Mouse (Mus musculus): Measurements from ENCODE around the gene Pcmt1. TPM values are rescaled to one million over a fixed set of nuclear protein-coding genes. Genes with fewer than 3 reads are reported as not detected.
"Not testable (repeated sequence)": the region's sequence is repeated elsewhere in the genome, so short reads cannot be mapped to it uniquely, and the experiment has no call there.

The Pcmt1 gene
- polyA plus RNA-seq, 2 experiments: 41.6 to 95.4 TPM

DNA sequence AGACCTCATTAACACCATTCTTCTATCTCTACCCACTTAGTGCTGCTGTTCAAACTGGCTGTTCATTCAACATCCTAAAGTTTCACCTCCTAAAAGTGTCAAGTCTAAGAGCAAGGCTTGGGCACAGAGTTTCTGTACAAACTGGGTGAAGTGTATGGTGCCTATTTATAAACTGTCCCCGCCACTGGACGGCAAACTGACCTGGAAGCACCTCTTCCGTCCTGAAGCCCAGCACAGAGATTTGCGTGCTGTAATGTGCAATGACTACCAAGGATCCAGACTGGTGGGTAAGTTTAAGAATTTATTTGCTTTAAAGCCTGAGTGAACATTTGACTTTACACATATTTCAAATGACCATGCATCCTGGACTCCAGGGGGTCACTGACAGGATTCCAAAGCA lies 51.8 kb downstream of the Pcmt1 start:
- H3K9ac ChIP-seq (replicated peaks): no peak overlapping the region
- no peak overlapping the region for H3K27ac ChIP-seq
- no peak for DNase-seq (ENCODE audit: low read depth in 3 of 3, low spot score in 3 of 3)
- H3K27me3 ChIP-seq (ENCODE audit: control insufficient read depth, insufficient read depth, low read length): no peaks in the 10 kb centered on the region
- no peak overlapping the region for H3K4me2 ChIP-seq (ENCODE audit: low read depth)
- peaks cover 0 to 2% of the 10 kb centered on the region in 2 experiments; a peak in 1 of 4 replicates for H3K4me1 ChIP-seq (replicated peaks; ENCODE audit: control insufficient read depth in 2 of 2, insufficient read depth in 2 of 2, low read length in 1 of 2)
- ATAC-seq (ENCODE audit: insufficient read depth): no peak
- H3K36me3 ChIP-seq (replicated peaks; ENCODE audit: control insufficient read depth, insufficient read depth, low read depth): peaks cover 15% of the 10 kb centered on the region
- TF ChIP-seq CTCF (IDR thresholded peaks at IDR 0.05; ENCODE audit: low read depth) (no peak), EP300 (IDR thresholded peaks at IDR 0.05; ENCODE audit: low read depth) (no peak)
- WGBS (ENCODE audit: insufficient replicate concordance): 83% methylated on average over 4 of the region's 4 CpGs
- no peaks in the 10 kb centered on the region for H3K9me3 ChIP-seq (ENCODE audit: control insufficient read depth, low read length)
- H3K4me3 ChIP-seq (ENCODE audit: insufficient read depth in 1 of 2, low read depth in 2 of 2, low read length in 2 of 2): no peak overlapping the region

DNA sequence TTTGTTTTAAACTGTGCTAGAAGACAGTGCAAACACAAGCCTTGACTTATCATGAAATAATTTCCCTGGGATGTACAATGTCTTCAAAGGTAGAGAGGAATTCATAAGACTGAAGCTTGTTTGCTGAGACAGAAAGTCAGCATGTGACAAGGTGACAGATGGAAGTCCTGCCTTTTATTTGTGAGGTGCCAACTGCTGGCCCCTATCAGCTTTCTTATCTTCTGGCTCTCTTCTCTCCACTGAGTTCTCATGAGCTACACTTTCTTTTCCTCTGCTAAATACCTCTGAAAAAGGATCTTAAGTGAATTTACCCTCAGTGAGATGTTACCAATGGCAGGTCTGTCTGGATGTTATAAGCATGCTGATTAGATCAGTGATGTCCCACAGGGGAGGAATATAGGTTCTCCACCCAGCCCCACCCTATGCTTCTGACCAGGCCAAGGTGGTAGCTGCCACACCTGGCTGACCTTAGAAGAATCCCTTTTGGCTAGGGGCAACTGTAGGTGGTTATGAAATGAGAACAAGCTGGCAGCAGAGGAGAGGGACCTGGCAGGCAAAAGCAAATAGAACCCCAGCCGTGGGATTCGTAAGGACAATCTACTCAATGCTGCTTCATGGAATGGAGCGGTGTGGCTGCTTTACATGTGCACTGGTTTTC lies 56.9 kb downstream of the Pcmt1 start:
- Histone ChIP-seq H3K36me3 (replicated peaks; ENCODE audit: control insufficient read depth, insufficient read depth, low read depth) (no peaks in the 10 kb centered on the region; the same call in 1 of the 2 replicates), H3K4me3 (ENCODE audit: insufficient read depth in 1 of 2, low read depth in 2 of 2, low read length in 2 of 2) (no peak overlapping the region), H3K9ac (replicated peaks) (no peak overlapping the region), H3K27me3 (ENCODE audit: control insufficient read depth, insufficient read depth, low read length) (no peaks in the 10 kb centered on the region), H3K27ac (no peak overlapping the region), H3K4me1 (replicated peaks; ENCODE audit: control insufficient read depth in 2 of 2, insufficient read depth in 2 of 2, low read length in 1 of 2) (peaks cover 0 to 3% of the 10 kb centered on the region in 2 experiments; a peak in 1 of 4 replicates), H3K4me2 (ENCODE audit: low read depth) (no peak overlapping the region), H3K9me3 (ENCODE audit: control insufficient read depth, low read length) (no peaks in the 10 kb centered on the region)
- WGBS (ENCODE audit: insufficient replicate concordance): 66% methylated on average over 3 of the region's 3 CpGs
- TF ChIP-seq CTCF (IDR thresholded peaks at IDR 0.05; ENCODE audit: low read depth) (no peak), EP300 (IDR thresholded peaks at IDR 0.05; ENCODE audit: low read depth) (no peak)
- DNase-seq (ENCODE audit: low read depth in 3 of 3, low spot score in 3 of 3) (no peak), ATAC-seq (ENCODE audit: insufficient read depth) (no peak)

DNA sequence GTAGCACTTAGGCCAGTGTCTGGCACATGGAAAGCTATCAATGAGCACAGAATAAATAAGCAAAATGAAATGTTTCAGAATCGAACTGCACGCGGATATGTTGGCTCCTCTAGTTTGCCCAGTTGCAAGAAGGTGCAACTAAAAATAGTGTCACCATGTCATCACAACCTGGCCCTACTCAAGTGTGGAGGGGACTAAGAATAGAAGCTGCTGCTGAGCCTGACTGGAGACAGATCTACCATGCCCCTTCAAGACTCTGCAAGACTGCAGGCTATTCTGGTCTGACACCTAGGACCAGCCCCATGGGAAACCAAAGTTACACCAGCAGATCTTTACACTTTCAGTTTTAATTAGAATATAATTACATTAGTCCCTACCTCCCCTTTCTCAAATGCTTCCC lies 58.6 kb downstream of the Pcmt1 start:
- peaks cover 0 to 3% of the 10 kb centered on the region in 2 experiments; a peak in 1 of 4 replicates for H3K4me1 ChIP-seq (replicated peaks; ENCODE audit: control insufficient read depth in 2 of 2, insufficient read depth in 2 of 2, low read length in 1 of 2)
- H3K27me3 ChIP-seq (ENCODE audit: control insufficient read depth, insufficient read depth, low read length): no peaks in the 10 kb centered on the region
- no peak for TF ChIP-seq EP300 (IDR thresholded peaks at IDR 0.05; ENCODE audit: low read depth)
- TF ChIP-seq CTCF (IDR thresholded peaks at IDR 0.05; ENCODE audit: low read depth): no peak
- no peaks in the 10 kb centered on the region for H3K9me3 ChIP-seq (ENCODE audit: control insufficient read depth, low read length)
- H3K9ac ChIP-seq (replicated peaks): no peak overlapping the region
- no peaks in the 10 kb centered on the region; the same call in 1 of the 2 replicates for H3K36me3 ChIP-seq (replicated peaks; ENCODE audit: control insufficient read depth, insufficient read depth, low read depth)
- no peak overlapping the region for H3K27ac ChIP-seq
- H3K4me3 ChIP-seq (ENCODE audit: insufficient read depth in 1 of 2, low read depth in 2 of 2, low read length in 2 of 2): no peak overlapping the region
- ATAC-seq (ENCODE audit: insufficient read depth): no peak
- no peak overlapping the region for H3K4me2 ChIP-seq (ENCODE audit: low read depth)
- no peak for DNase-seq (ENCODE audit: low read depth in 3 of 3, low spot score in 3 of 3)
- 76% methylated on average over 3 of the region's 3 CpGs for WGBS (ENCODE audit: insufficient replicate concordance)

DNA sequence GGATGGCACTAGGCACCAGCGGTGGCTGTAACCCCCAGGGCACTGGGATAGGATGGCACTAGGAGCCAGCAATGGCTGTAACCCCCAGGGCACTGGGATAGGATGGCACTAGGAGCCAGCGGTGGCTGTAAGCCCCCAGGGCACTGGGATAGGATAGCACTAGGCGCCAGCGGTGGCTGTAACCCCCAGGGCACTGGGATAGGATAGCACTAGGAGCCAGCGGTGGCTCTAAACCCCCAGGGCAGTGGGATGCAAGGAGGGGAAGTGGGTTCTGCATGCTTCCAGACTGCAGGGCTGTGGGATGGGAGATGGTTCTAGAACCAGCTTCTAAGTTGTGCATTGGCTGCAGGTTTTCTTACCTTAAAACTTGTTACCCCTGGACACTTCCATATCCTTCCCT lies 60.2 kb downstream of the Pcmt1 start:
- TF ChIP-seq CTCF (IDR thresholded peaks at IDR 0.05; ENCODE audit: low read depth) (no peak), EP300 (IDR thresholded peaks at IDR 0.05; ENCODE audit: low read depth) (no peak)
- no peak overlapping the region for H3K9ac ChIP-seq (replicated peaks)
- ATAC-seq (ENCODE audit: insufficient read depth) (no peak), DNase-seq (ENCODE audit: low read depth in 3 of 3, low spot score in 3 of 3) (no peak)
- H3K36me3 ChIP-seq (replicated peaks; ENCODE audit: control insufficient read depth, insufficient read depth, low read depth): no peaks in the 10 kb centered on the region
- no peak overlapping the region for H3K4me3 ChIP-seq (ENCODE audit: insufficient read depth in 1 of 2, low read depth in 2 of 2, low read length in 2 of 2)
- H3K27ac ChIP-seq: no peak overlapping the region
- no peak overlapping the region for H3K4me2 ChIP-seq (ENCODE audit: low read depth)
- H3K9me3 ChIP-seq (ENCODE audit: control insufficient read depth, low read length): no peaks in the 10 kb centered on the region
- H3K4me1 ChIP-seq (replicated peaks; ENCODE audit: control insufficient read depth in 2 of 2, insufficient read depth in 2 of 2, low read length in 1 of 2): peaks cover 0 to 3% of the 10 kb centered on the region in 2 experiments; a peak in 1 of 4 replicates
- H3K27me3 ChIP-seq (ENCODE audit: control insufficient read depth, insufficient read depth, low read length): no peaks in the 10 kb centered on the region
- 75% methylated on average over 5 of the region's 5 CpGs for WGBS (ENCODE audit: insufficient replicate concordance)

DNA sequence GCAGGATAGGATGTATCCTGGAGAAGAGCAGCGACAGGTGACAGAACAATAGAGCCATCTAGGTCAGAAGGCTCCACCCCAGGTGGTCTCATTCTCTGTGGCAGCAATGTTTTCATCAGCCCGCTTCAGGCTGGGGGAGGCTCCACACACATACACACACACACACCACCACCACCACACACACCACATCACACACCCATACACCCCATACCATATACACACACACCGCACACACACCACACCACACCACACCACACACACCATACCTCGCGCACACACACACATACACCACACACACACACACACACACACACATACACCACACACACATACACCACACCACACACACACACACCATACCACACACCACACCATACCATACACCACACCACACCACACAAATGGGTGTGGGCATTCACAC lies 61.1 kb downstream of the Pcmt1 start:
- Histone ChIP-seq H3K4me2 (ENCODE audit: low read depth) (no peak overlapping the region), H3K4me1 (replicated peaks; ENCODE audit: control insufficient read depth in 2 of 2, insufficient read depth in 2 of 2, low read length in 1 of 2) (peaks cover 0 to 3% of the 10 kb centered on the region in 2 experiments; a peak in 1 of 4 replicates), H3K27me3 (ENCODE audit: control insufficient read depth, insufficient read depth, low read length) (no peaks in the 10 kb centered on the region), H3K36me3 (replicated peaks; ENCODE audit: control insufficient read depth, insufficient read depth, low read depth) (no peaks in the 10 kb centered on the region), H3K4me3 (ENCODE audit: insufficient read depth in 1 of 2, low read depth in 2 of 2, low read length in 2 of 2) (no peak overlapping the region), H3K9me3 (ENCODE audit: control insufficient read depth, low read length) (no peaks in the 10 kb centered on the region), H3K9ac (replicated peaks) (no peak overlapping the region), H3K27ac (no peak overlapping the region)
- 80% methylated on average over 5 of the region's 5 CpGs for WGBS (ENCODE audit: insufficient replicate concordance)
- no peak for DNase-seq (ENCODE audit: low read depth in 3 of 3, low spot score in 3 of 3)
- TF ChIP-seq EP300 (IDR thresholded peaks at IDR 0.05; ENCODE audit: low read depth) (no peak), CTCF (IDR thresholded peaks at IDR 0.05; ENCODE audit: low read depth) (no peak)
- no peak for ATAC-seq (ENCODE audit: insufficient read depth)

DNA sequence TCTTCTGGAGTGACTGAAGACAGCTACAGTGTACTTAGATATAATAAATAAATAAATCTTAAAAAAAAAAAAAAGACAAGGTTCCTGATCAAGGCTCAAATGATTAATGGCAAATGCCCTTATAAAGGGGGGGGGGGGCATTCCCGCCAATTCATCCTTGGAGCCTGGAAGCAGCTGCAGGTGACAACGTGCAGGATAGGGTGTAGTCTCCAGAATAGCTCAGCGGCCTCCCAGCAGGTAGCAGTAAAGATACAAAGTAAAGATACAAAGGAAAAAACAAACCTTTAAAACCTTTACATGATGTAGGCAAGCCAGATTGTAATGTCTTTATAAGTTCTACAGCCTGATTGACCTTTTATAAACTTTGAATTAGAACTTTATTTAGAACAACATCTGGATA lies 63.4 kb downstream of the Pcmt1 start:
- WGBS (ENCODE audit: insufficient replicate concordance): 64% methylated on average over 3 of the region's 3 CpGs

DNA sequence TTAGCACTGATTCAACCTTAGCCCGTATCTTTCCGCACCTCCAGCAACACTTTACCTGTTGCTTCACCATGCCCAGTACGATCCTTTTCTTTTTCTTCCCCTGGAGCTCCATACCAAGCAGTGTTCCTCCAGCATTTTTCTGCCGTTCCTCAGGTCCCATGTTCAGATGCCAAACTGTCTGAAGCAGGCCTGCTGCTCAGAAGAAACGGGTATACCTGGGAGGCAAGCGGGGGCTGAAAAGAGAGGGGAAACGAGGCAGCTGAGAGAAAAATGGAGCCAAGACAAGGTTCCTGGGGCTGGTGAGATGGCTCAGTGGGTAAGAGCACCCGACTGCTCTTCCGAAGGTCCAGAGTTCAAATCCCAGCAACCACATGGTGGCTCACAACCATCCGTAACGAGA lies 63.8 kb downstream of the Pcmt1 start:
- H3K4me2 ChIP-seq (ENCODE audit: low read depth); DNase-seq (ENCODE audit: low read depth in 3 of 3, low spot score in 3 of 3); H3K9me3 ChIP-seq (ENCODE audit: control insufficient read depth, low read length); H3K27me3 ChIP-seq (ENCODE audit: control insufficient read depth, insufficient read depth, low read length); H3K9ac ChIP-seq (replicated peaks); H3K4me1 ChIP-seq (replicated peaks; ENCODE audit: control insufficient read depth in 2 of 2, insufficient read depth in 2 of 2, low read length in 1 of 2); H3K27ac ChIP-seq; H3K36me3 ChIP-seq (replicated peaks; ENCODE audit: control insufficient read depth, insufficient read depth, low read depth); H3K4me3 ChIP-seq (ENCODE audit: insufficient read depth in 1 of 2, low read depth in 2 of 2, low read length in 2 of 2); ATAC-seq (ENCODE audit: insufficient read depth): not testable (repeated sequence)
- 73% methylated on average over 9 of the region's 11 CpGs for WGBS (ENCODE audit: insufficient replicate concordance)

More for the DNA sequence above, 63.4 kb downstream of the Pcmt1 start:
- not testable (repeated sequence) for ATAC-seq (ENCODE audit: insufficient read depth); H3K9ac ChIP-seq (replicated peaks); H3K4me1 ChIP-seq (replicated peaks; ENCODE audit: control insufficient read depth in 2 of 2, insufficient read depth in 2 of 2, low read length in 1 of 2); H3K36me3 ChIP-seq (replicated peaks; ENCODE audit: control insufficient read depth, insufficient read depth, low read depth); H3K9me3 ChIP-seq (ENCODE audit: control insufficient read depth, low read length); H3K4me2 ChIP-seq (ENCODE audit: low read depth); H3K4me3 ChIP-seq (ENCODE audit: insufficient read depth in 1 of 2, low read depth in 2 of 2, low read length in 2 of 2); H3K27me3 ChIP-seq (ENCODE audit: control insufficient read depth, insufficient read depth, low read length); H3K27ac ChIP-seq; DNase-seq (ENCODE audit: low read depth in 3 of 3, low spot score in 3 of 3)
